Mouse (Mus musculus) ES-Bruce4 (cell line): ENCODE measurements around the gene Cwc27. TPM values are rescaled to one million over a fixed set of nuclear protein-coding genes. Genes with fewer than 3 reads are reported as not detected.

Experiments used
- H3K27ac ChIP-seq: 2 replicates; pipeline ENCODE4 v1.5.1; 2012; ENCODE audit warnings: low read length, inconsistent platforms; ENCODE audit not compliant: insufficient read depth
- H3K27me3 ChIP-seq: 2 replicates; pipeline ENCODE4 v1.6.1; 2012; ENCODE audit warnings: mild to moderate bottlenecking, low read length, inconsistent platforms; ENCODE audit not compliant: control insufficient read depth, poor library complexity, insufficient read depth, severe bottlenecking
- H3K36me3 ChIP-seq: 2 replicates; pipeline ENCODE4 v1.6.1; 2012; ENCODE audit warnings: inconsistent platforms, mild to moderate bottlenecking, low read length, moderate library complexity; ENCODE audit not compliant: control insufficient read depth, poor library complexity, insufficient read depth, severe bottlenecking
- H3K4me1 ChIP-seq: one replicate; pipeline ENCODE4 v1.8.1; 2011; ENCODE audit warnings: low read length; ENCODE audit not compliant: control insufficient read depth, insufficient read depth
- H3K4me3 ChIP-seq: 2 replicates; pipeline ENCODE4 v1.5.1; 2011; ENCODE audit warnings: low read depth, mild to moderate bottlenecking, low read length
- H3K9ac ChIP-seq: 2 replicates; pipeline ENCODE4 v1.6.1; 2012; ENCODE audit warnings: low read depth, mild to moderate bottlenecking, inconsistent platforms; ENCODE audit not compliant: poor library complexity, severe bottlenecking
- H3K9me3 ChIP-seq: replicated peaks from 2 replicates; pipeline ENCODE4 v1.6.1; 2012; ENCODE audit warnings: mild to moderate bottlenecking, low read length, inconsistent platforms; ENCODE audit not compliant: control insufficient read depth, poor library complexity, insufficient read depth, severe bottlenecking
- CTCF ChIP-seq: IDR thresholded peaks from one replicate; pipeline ENCODE4 v1.8.1; 2011; ENCODE audit warnings: low read depth, low read length
- EP300 ChIP-seq: IDR thresholded peaks from 2 replicates; pipeline ENCODE4 v1.6.1; 2011; ENCODE audit warnings: low read depth, low read length; ENCODE audit not compliant: insufficient read depth
- POLR2A ChIP-seq: IDR thresholded peaks from one replicate; pipeline ENCODE4 v1.8.1; 2011; ENCODE audit warnings: low read length; ENCODE audit not compliant: insufficient read depth
- polyA plus RNA-seq: library from polyadenylated mRNA; stranded (reverse); fragments of >200 nt; gene quantifications from 2 replicates; pipeline ENCODE4 v1.2.4, GENCODE M21; 2011; ENCODE audit warnings: low read depth; ENCODE audit not compliant: missing spikeins, insufficient read depth, insufficient read length

The Cwc27 gene
- polyA plus RNA-seq, 1 experiment = 41.0 TPM

DNA sequence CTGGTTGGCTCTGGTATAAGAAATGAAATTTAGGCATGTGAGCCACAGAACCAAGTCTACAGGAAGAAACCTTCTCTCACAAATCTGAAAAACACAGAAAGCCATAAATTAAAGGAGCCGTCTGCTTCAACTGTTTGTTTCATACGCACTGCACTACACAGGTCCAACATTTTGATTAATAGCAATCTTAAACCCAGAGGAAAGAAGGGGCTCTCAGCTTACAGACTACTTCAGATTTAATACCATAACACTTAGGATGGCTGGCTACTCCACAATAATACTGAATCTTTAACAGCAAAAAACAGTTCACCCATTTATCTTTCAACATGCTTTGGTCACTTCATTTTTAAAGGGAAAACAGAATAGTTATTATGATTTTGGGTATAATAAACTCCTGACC lies 182.2 kb downstream of the Cwc27 start:
- no peaks in the 10 kb centered on the region for H3K4me1 ChIP-seq
- no peaks in the 10 kb centered on the region for H3K9me3 ChIP-seq
- H3K27me3 ChIP-seq = no peaks in the 10 kb centered on the region
- no peak overlapping the region for H3K27ac ChIP-seq
- TF ChIP-seq EP300 = no peak
- no peak for TF ChIP-seq CTCF
- TF ChIP-seq POLR2A = no peak
- H3K36me3 ChIP-seq = no peaks in the 10 kb centered on the region
- no peak overlapping the region for H3K9ac ChIP-seq
- H3K4me3 ChIP-seq = no peak overlapping the region

DNA sequence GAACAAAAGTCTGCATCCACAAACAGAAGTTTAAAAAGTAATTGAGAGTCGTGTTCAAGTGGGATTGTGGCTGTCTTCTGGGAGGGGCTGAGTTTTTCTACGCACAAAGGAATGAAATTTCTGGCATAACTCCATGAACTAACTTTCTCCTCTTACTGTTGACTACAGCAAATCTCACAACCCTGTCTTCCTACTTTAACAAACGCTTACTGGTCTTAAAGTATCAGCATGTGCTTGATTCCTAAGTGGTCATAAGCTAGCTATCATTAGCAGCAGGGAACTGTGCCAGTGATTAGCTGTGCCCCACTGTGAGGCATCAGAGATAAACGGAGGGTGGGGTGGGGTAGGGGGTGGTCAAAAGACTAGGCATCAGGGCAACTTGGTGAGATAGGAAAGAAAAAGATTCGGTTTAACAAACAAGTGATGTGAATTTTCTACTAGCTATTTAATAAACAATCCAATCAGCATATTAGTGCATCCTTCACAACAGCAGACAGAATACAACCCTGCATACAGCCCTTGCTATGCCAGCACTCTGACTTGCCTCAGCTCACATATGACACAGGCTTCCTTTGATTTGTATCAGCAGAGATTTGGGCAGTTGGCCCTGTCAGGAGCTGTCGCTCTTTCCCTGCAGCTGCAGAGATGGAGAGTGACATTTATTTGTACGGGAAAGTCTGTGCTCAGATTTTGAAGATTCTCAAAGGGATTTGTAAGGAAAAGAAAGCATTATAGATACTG lies 184.3 kb downstream of the Cwc27 start:
- H3K36me3 ChIP-seq = no peaks in the 10 kb centered on the region
- no peak overlapping the region for H3K4me3 ChIP-seq
- TF ChIP-seq EP300 = no peak
- TF ChIP-seq CTCF = no peak
- TF ChIP-seq POLR2A = no peak
- H3K4me1 ChIP-seq = no peaks in the 10 kb centered on the region
- no peaks in the 10 kb centered on the region for H3K27me3 ChIP-seq
- no peaks in the 10 kb centered on the region for H3K9me3 ChIP-seq
- no peak overlapping the region for H3K9ac ChIP-seq
- no peak overlapping the region for H3K27ac ChIP-seq

DNA sequence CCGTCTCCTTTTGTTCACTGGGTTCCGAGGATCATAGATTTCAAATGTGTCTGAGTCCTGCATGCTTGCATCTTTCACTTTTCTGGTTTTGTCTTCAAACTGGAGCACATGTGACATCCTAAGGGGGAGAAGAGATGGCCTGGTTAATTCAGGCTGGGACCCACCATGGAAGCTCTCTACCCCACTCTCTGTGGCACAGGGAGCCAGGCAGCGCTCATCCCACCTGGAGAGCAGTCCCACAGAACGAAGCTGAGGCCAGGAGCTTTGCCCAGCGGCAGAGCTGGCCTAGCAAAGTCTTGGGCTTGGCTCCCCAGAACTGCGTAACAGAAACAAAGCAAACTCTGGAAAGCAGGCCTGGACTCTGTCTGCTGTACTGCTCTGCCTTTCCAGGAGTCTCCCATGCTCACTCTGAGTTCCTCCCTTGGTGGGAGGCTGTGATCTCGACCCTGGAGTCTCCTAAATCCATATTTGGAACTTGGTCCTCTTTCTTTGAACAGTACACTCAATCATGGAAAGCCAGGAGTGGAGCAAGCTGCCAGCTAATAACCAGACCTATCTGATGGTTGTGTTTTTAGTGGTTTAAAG lies 185.2 kb downstream of the Cwc27 start:
- H3K27me3 ChIP-seq = no peaks in the 10 kb centered on the region
- no peak overlapping the region for H3K9ac ChIP-seq
- H3K27ac ChIP-seq = no peak overlapping the region
- no peak overlapping the region for H3K4me3 ChIP-seq
- no peaks in the 10 kb centered on the region for H3K9me3 ChIP-seq
- TF ChIP-seq POLR2A (no peak), EP300 (no peak), CTCF (no peak)
- no peaks in the 10 kb centered on the region for H3K36me3 ChIP-seq
- no peaks in the 10 kb centered on the region for H3K4me1 ChIP-seq

GRCm38 (mm10) chr13:104630808-104631207 lies 186.1 kb downstream of the Cwc27 start:
- Histone ChIP-seq H3K9me3 (no peaks in the 10 kb centered on the region), H3K9ac (no peak overlapping the region), H3K4me1 (no peaks in the 10 kb centered on the region), H3K27me3 (no peaks in the 10 kb centered on the region), H3K27ac (no peak overlapping the region), H3K4me3 (no peak overlapping the region), H3K36me3 (no peaks in the 10 kb centered on the region)
- TF ChIP-seq POLR2A (no peak), EP300 (no peak), CTCF (no peak)

DNA sequence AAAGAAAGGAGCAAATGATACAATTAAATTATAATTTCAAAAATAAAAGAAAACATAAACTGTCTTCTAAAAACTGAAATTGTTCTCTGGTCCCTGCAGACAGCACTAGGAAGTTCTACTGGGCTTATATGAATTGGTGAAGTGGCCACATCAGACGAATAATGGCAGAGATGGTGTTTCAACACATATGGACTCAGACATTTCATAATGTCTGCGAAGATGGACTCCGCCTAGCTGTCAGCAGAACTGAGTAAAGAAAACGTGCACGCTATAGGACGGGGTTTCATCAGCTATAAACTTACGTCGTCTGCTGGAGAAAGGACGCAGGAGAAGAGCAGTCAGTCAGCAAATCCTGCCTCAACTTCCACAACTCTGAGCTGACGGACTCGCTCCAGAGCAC lies 187.3 kb downstream of the Cwc27 start:
- Histone ChIP-seq H3K9ac (no peak overlapping the region), H3K4me1 (no peaks in the 10 kb centered on the region), H3K27ac (no peak overlapping the region), H3K27me3 (no peaks in the 10 kb centered on the region), H3K36me3 (no peaks in the 10 kb centered on the region), H3K9me3 (no peaks in the 10 kb centered on the region), H3K4me3 (no peak overlapping the region)
- no peak for TF ChIP-seq CTCF
- TF ChIP-seq POLR2A = no peak
- TF ChIP-seq EP300 = no peak

GRCm38 (mm10) chr13:104628019-104628418 lies 188.9 kb downstream of the Cwc27 start:
- H3K36me3 ChIP-seq = no peaks in the 10 kb centered on the region
- no peak overlapping the region for H3K4me3 ChIP-seq
- no peaks in the 10 kb centered on the region for H3K27me3 ChIP-seq
- no peak overlapping the region for H3K9ac ChIP-seq
- H3K27ac ChIP-seq = no peak overlapping the region
- TF ChIP-seq POLR2A (no peak), EP300 (no peak), CTCF (no peak)
- no peaks in the 10 kb centered on the region for H3K4me1 ChIP-seq
- H3K9me3 ChIP-seq = no peaks in the 10 kb centered on the region
